Mouse (Mus musculus) G1E (cell line): ENCODE measurements at regions not wholly inside any gene's neighbourhood (a gene's known extent, or its start where the extent isn't known, plus 50 kb on each side); places are given as distances from the start of the nearest gene placed in this dataset.

ENCODE experiments used
- ATAC-seq: 2 replicates; pipeline ENCODE4 v1.8.0; 2016; ENCODE audit warnings: mild to moderate bottlenecking; ENCODE audit not compliant: insufficient number of reproducible peaks, poor library complexity, low FRiP score, severe bottlenecking; ENCODE audit errors: extremely low read depth
- DNase-seq: peaks from one replicate; pipeline ENCODE4 v3.0.0; 2012; ENCODE audit warnings: low spot score
- H3K27me3 ChIP-seq: 2 replicates; pipeline ENCODE4 v1.6.1; 2012; ENCODE audit warnings: mild to moderate bottlenecking, low read length, inconsistent platforms; ENCODE audit not compliant: insufficient read depth
- H3K36me3 ChIP-seq: replicated peaks from 2 replicates; pipeline ENCODE3; 2012; ENCODE audit warnings: mild to moderate bottlenecking, inconsistent platforms
- H3K4me1 ChIP-seq: 2 replicates; pipeline ENCODE4 v1.6.1; 2012; ENCODE audit warnings: low read depth, low read length, inconsistent platforms, mixed read lengths; ENCODE audit not compliant: insufficient read depth
- H3K4me3 ChIP-seq: 2 replicates; pipeline ENCODE4 v1.5.1; 2012; ENCODE audit warnings: low read depth, mild to moderate bottlenecking, inconsistent platforms, low read length, moderate library complexity, mixed read lengths
- H3K9me3 ChIP-seq: replicated peaks from 2 replicates; pipeline ENCODE4 v1.6.1; 2012; ENCODE audit warnings: inconsistent platforms
- CTCF ChIP-seq: IDR thresholded peaks from 2 replicates; pipeline ENCODE4 v1.5.1; 2012; ENCODE audit warnings: low read depth, low read length, inconsistent platforms, mixed read lengths
- GATA1 ChIP-seq: IDR thresholded peaks from 2 replicates; pipeline ENCODE4 v1.6.1; 2012; ENCODE audit warnings: borderline replicate concordance, low read length, inconsistent platforms, mixed read lengths
- GATA2 ChIP-seq: IDR thresholded peaks from 2 replicates; pipeline ENCODE4 v1.6.1; 2012; ENCODE audit warnings: low read depth, low read length, inconsistent platforms, borderline replicate concordance
- POLR2AphosphoS5 ChIP-seq: IDR thresholded peaks from 2 replicates; pipeline ENCODE4 v1.6.1; 2012; ENCODE audit warnings: low read depth, low read length, inconsistent platforms; ENCODE audit not compliant: insufficient replicate concordance
- TAL1 ChIP-seq: conservative IDR thresholded peaks from 2 replicates; pipeline ENCODE4 v1.6.1; 2012; ENCODE audit warnings: low read depth, low read length, inconsistent platforms, mixed read lengths

- TF ChIP-seq GATA1 (no peak), GATA2 (no peak), TAL1 (no peak), POLR2AphosphoS5 (no peak), CTCF (no peak)
- H3K4me1 ChIP-seq, result no peaks in the 10 kb centered on the region
- H3K27me3 ChIP-seq, result no peaks in the 10 kb centered on the region
- H3K9me3 ChIP-seq, result peaks cover 46% of the 10 kb centered on the region
- H3K4me3 ChIP-seq, result no peak overlapping the region
- DNase-seq (no peak), ATAC-seq (no peak)
- H3K36me3 ChIP-seq, result no peaks in the 10 kb centered on the region
These were observed 244.4 kb upstream of the Id4 start for GRCm38 (mm10) chr13:48016606-48017005.

GRCm38 (mm10) chr13:48017649-48018048 lies 243.4 kb upstream of the Id4 start:
- DNase-seq (no peak), ATAC-seq (no peak)
- Histone ChIP-seq H3K27me3 (no peaks in the 10 kb centered on the region), H3K4me3 (no peak overlapping the region), H3K4me1 (no peaks in the 10 kb centered on the region), H3K36me3 (no peaks in the 10 kb centered on the region), H3K9me3 (peaks cover 42% of the 10 kb centered on the region)
- TF ChIP-seq GATA1 (no peak), TAL1 (no peak), POLR2AphosphoS5 (no peak), CTCF (no peak), GATA2 (no peak)

- no peak overlapping the region for H3K4me3 ChIP-seq
- H3K36me3 ChIP-seq, result no peaks in the 10 kb centered on the region
- H3K9me3 ChIP-seq, result peaks cover 44% of the 10 kb centered on the region
- H3K27me3 ChIP-seq, result no peaks in the 10 kb centered on the region
- ATAC-seq (no peak), DNase-seq (no peak)
- H3K4me1 ChIP-seq, result no peaks in the 10 kb centered on the region
- no peak for TF ChIP-seq GATA2
- TF ChIP-seq TAL1, result no peak
- no peak for TF ChIP-seq POLR2AphosphoS5
- no peak for TF ChIP-seq GATA1
- no peak for TF ChIP-seq CTCF
These were observed 242.4 kb upstream of the Id4 start for GRCm38 (mm10) chr13:48018606-48019005.

- DNase-seq (no peak), ATAC-seq (no peak)
- no peaks in the 10 kb centered on the region for H3K4me1 ChIP-seq
- peaks cover 38% of the 10 kb centered on the region for H3K9me3 ChIP-seq
- no peaks in the 10 kb centered on the region for H3K36me3 ChIP-seq
- H3K27me3 ChIP-seq, result no peaks in the 10 kb centered on the region
- TF ChIP-seq GATA2 (no peak), GATA1 (no peak), TAL1 (no peak), POLR2AphosphoS5 (no peak), CTCF (no peak)
- H3K4me3 ChIP-seq, result no peak overlapping the region
These were observed 237.9 kb upstream of the Id4 start for GRCm38 (mm10) chr13:48022958-48023615.

- ATAC-seq (no peak), DNase-seq (no peak)
- Histone ChIP-seq H3K27me3 (no peaks in the 10 kb centered on the region), H3K4me3 (no peak overlapping the region), H3K4me1 (no peaks in the 10 kb centered on the region), H3K9me3 (peaks cover 46% of the 10 kb centered on the region), H3K36me3 (no peaks in the 10 kb centered on the region)
- TF ChIP-seq GATA2 (no peak), POLR2AphosphoS5 (no peak), GATA1 (no peak), TAL1 (no peak), CTCF (no peak)
These were observed 233.1 kb upstream of the Id4 start for GRCm38 (mm10) chr13:48027775-48028489.

- TF ChIP-seq TAL1, result no peak
- TF ChIP-seq GATA1, result no peak
- no peak for TF ChIP-seq GATA2
- H3K27me3 ChIP-seq, result no peaks in the 10 kb centered on the region
- peaks cover 35% of the 10 kb centered on the region for H3K9me3 ChIP-seq
- H3K4me1 ChIP-seq, result no peaks in the 10 kb centered on the region
- DNase-seq, result no peak
- no peaks in the 10 kb centered on the region for H3K36me3 ChIP-seq
- no peak for ATAC-seq
- H3K4me3 ChIP-seq, result no peak overlapping the region
These were observed 229.5 kb upstream of the Id4 start for GRCm38 (mm10) chr13:48031491-48031890.
